Mouse (Mus musculus): ENCODE measurements at regions not wholly inside any gene's neighbourhood (a gene's known extent, or its start where the extent isn't known, plus 50 kb on each side); places are given as distances from the start of the nearest gene placed in this dataset.

GRCm38 (mm10) chr8:128292394-128292793 is 66.0 kb upstream of the Nrp1 start:
- TF ChIP-seq POLR2AphosphoS2 (IDR thresholded peaks at IDR 0.05; ENCODE audit: insufficient read length, low read depth), result no peak
- TF ChIP-seq POLR2A (IDR thresholded peaks at IDR 0.05; ENCODE audit: insufficient read length, low read depth), result no peak
- no peak for TF ChIP-seq CEBPB (IDR thresholded peaks at IDR 0.05; ENCODE audit: insufficient read depth, poor library complexity, severe bottlenecking)
- peak in 2 of 3 experiments; percentile 80 to 89 for TF ChIP-seq MYOD1 (IDR thresholded peaks at IDR 0.05; ENCODE audit: control insufficient read depth in 1 of 3, insufficient read length in 2 of 3, low read depth in 2 of 3)

Measured in myocyte (in vitro differentiated cells).